ENCODE assay signal across 8 mouse cellular contexts in genomic region chr14:49153801-49154200, GRCm38 (mm10). TPM values are rescaled to one million over a fixed set of nuclear protein-coding genes. Genes with fewer than 3 reads are reported as not detected.
DNase-seq lines count a peak whose midpoint lies in the region; ATAC-seq lines count a peak whose summit lies in the region.

No protein-coding gene starts in this region.

- no peak for ATAC-seq in kidney, embryonic 15.5 days (replicated peaks; ENCODE audit: low FRiP score)
- ATAC-seq in activated CD4-positive, CD25-positive, alpha-beta regulatory T cell, adult 4 months, result peak; percentile 72

- no peaks in the 10 kb centered on the region for H3K36me3 ChIP-seq in kidney, embryonic 15.5 days

- peak; percentile 73 for DNase-seq in kidney, adult 18-20 months
- peak; percentile 59 to 64 for DNase-seq in cerebellum, postnatal 36 days
- DNase-seq in heart, postnatal 36 days, result peak; percentile 61 to 66
- DNase-seq in left cerebral cortex, postnatal 4 days, result peak; percentile 71
- peak; percentile 45 for DNase-seq in ovary, postnatal 36 days (ENCODE audit: low spot score)
- DNase-seq in thymus, postnatal 36 days, result peak; percentile 58 to 71

- no peaks in the 10 kb centered on the region for H3K27me3 ChIP-seq in kidney, embryonic 15.5 days

- H3K4me3 ChIP-seq in kidney, embryonic 15.5 days (replicated peaks), result no peak overlapping the region

- no peaks in the 10 kb centered on the region for H3K9me3 ChIP-seq in kidney, embryonic 15.5 days (replicated peaks)

- H3K9ac ChIP-seq in kidney, embryonic 15.5 days, result no peak overlapping the region

- intact Hi-C loops in heart, postnatal 36 days (cut with DNase I), result no loop called here
- intact Hi-C loops in left cerebral cortex, postnatal 4 days (cut with DNase I), result no loop called here

- H3K4me2 ChIP-seq in kidney, embryonic 15.5 days, result no peak overlapping the region

- H3K27ac ChIP-seq in kidney, embryonic 15.5 days, result no peak overlapping the region

- 51% methylated on average over 7 of the region's 7 CpGs for WGBS in kidney, embryonic 15.5 days

- no peaks in the 10 kb centered on the region for H3K4me1 ChIP-seq in kidney, embryonic 15.5 days

RNA-seq across cellular contexts. Expression of gene Naa30, which starts 18.2 kb away (rescaled TPM):
- 9.8 and 10.1 TPM in 2 replicates for polyA plus RNA-seq in kidney, embryonic 15.5 days (2015; fragmentation: Nextera tagmentation; extraction: Ambion mirVana)
- 1 to 10 TPM; 6.7 to 9.4 TPM for polyA plus RNA-seq in activated CD4-positive, CD25-positive, alpha-beta regulatory T cell, adult 4 months (2017; shearing (Covaris generic))
- total RNA-seq in heart, postnatal 36 days (2021), result 10 to 100 TPM; 25.6 to 26.6 TPM
- total RNA-seq in left cerebral cortex, postnatal 4 days (2021), result 10 to 100 TPM; 43.2 to 50.3 TPM
